Mouse (Mus musculus) liver, embryonic 15.5 days (tissue): ENCODE measurements at regions not wholly inside any gene's neighbourhood (a gene's known extent, or its start where the extent isn't known, plus 50 kb on each side); places are given as distances from the start of the nearest gene placed in this dataset.

ENCODE experiments used
- ATAC-seq: fragments of 200-750 bp; cut with Nextera tagmentation; 2 replicates; pipeline ENCODE4 v1.8.0; 2017; ENCODE audit warnings: moderate number of reproducible peaks, mild to moderate bottlenecking, moderate library complexity; ENCODE audit not compliant: insufficient read depth
- H3K27ac ChIP-seq: fragments of 300-500 bp; sonication (generic); replicated peaks from 2 replicates; pipeline ENCODE4 v1.5.1; 2015; ENCODE audit warnings: mild to moderate bottlenecking, inconsistent platforms
- H3K27me3 ChIP-seq: fragments of 300-500 bp; sonication (generic); 2 replicates; pipeline ENCODE4 v1.6.1; 2015; ENCODE audit warnings: mild to moderate bottlenecking, inconsistent platforms
- H3K36me3 ChIP-seq: fragments of 300-500 bp; sonication (generic); replicated peaks from 2 replicates; pipeline ENCODE4 v1.6.1; 2015; ENCODE audit warnings: moderate library complexity, mild to moderate bottlenecking, inconsistent platforms
- H3K4me1 ChIP-seq: fragments of 300-500 bp; sonication (generic); replicated peaks from 2 replicates; pipeline ENCODE4 v1.6.1; 2015; ENCODE audit warnings: inconsistent platforms
- H3K4me2 ChIP-seq: fragments of 300-500 bp; sonication (generic); 2 replicates; pipeline ENCODE4 v1.6.1; 2015; ENCODE audit warnings: moderate library complexity, mild to moderate bottlenecking, inconsistent platforms
- H3K4me3 ChIP-seq: fragments of 300-500 bp; sonication (generic); replicated peaks from 2 replicates; pipeline ENCODE4 v1.5.1; 2015; ENCODE audit warnings: mild to moderate bottlenecking, inconsistent platforms
- H3K9ac ChIP-seq: fragments of 300-500 bp; sonication (generic); 2 replicates; pipeline ENCODE4 v1.6.1; 2015; ENCODE audit warnings: moderate library complexity, mild to moderate bottlenecking, inconsistent platforms
- H3K9me3 ChIP-seq: fragments of 300-500 bp; sonication (generic); replicated peaks from 2 replicates; pipeline ENCODE4 v1.6.1; 2016; ENCODE audit warnings: inconsistent platforms
- WGBS: fragments of 180-500 bp; shearing (Covaris S2); methylation state at CpG from one replicate; pipeline ENCODE4 v1.1.7; 2015; ENCODE audit warnings: mixed read lengths; ENCODE audit not compliant: insufficient replicate concordance; 5-methylcytosine and 5-hydroxymethylcytosine counted together

DNA sequence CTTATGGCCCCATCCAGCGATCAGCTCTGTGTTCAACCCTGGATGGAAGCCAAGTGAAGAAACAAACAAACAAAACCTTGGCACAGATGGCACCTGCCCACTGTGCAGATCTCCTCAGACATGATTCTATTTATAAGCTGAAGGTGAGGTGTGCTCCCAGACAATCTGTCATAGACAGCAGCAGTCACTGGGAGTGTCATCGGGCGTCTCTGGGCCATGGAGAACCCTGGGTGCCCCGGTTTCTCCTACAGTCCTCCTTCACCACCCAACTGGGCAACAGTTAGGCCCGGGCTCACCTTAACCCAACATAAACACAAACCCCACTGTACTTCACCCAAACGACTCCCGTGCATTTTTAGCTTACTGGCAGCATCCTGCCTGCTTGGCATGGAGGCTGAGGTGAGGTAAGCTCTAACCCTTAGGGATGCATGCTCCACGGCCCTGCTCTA lies 160.6 kb upstream of the Irf2bp2 start:
- WGBS = 68% methylated on average over 8 of the region's 8 CpGs
- no peak for ATAC-seq

DNA sequence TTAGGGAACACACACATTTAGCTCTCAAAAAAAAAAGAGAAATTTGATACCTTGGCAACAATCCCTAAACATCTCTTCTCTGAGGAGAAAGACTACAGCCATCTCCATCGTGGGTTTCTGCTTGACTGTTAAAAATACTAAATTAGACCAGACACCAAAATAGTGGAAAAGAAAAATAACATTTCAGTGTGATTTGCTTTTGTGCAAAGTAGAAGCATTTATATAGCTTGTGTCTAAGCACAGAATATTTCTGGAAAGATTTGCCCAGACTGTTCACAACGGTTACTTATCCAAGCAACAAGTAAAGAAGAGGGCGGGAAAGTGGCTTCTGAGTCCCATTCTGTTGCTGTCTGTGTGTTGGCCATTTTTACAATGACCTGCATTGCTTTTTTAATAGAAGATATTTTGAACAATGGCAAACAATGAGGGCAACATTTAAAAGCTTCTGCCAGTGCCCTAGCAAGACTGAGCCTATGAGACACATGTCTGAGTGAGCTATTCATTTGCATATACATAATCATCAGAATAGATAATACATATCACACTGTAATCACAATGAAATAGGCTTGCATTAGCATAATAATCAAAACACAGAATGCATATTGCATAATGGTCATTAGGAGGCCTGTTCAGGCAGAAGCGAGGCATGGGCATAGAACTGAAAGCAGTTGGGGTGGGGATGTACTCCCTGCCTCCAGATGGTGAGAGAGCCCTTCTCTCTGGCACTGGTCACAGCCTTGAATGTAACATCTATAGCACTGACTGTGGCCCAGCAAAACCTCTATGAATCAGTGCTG lies 159.5 kb upstream of the Irf2bp2 start:
- no peak for ATAC-seq
- no peak overlapping the region for H3K4me2 ChIP-seq
- WGBS = 65% methylated on average over 4 of the region's 4 CpGs

More for the DNA sequence above, 160.6 kb upstream of the Irf2bp2 start:
- Histone ChIP-seq H3K9me3 (no peaks in the 10 kb centered on the region), H3K27me3 (no peaks in the 10 kb centered on the region), H3K36me3 (no peaks in the 10 kb centered on the region), H3K4me2 (no peak overlapping the region), H3K27ac (no peak overlapping the region), H3K9ac (no peak overlapping the region), H3K4me1 (peaks cover 10% of the 10 kb centered on the region), H3K4me3 (no peak overlapping the region)

DNA sequence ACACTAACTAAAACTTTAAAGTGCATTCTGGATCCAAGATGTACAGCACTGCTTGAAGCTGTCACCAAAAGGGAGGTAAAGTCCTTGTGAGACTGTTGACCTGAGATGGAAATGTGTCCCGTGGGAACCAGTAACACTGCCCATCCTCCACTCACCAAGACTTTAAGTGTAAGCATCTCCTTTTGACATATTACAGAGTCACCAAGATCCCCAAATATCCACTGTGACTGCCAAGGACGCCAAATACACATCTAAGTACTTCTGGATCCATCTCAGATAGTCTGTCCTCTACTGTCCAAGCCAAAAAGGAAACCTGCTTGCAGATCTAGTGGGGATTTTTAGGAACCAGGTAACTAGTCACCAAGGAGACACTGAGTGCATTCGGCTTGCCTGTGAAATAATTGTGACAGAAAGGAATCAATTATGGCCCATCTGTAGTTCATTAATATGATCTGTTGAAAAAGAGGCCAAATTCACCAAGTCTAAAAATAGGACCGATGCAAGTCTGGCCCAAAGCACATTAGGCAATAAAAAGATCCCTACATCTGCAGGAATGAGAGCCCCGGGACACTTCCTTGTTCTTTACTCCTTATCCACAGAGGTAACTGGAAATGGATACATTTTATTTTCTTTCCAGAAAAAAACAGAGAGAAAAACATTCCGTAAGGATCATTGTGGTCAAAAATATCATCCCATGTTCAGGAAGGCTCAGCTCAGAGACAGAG lies 157.8 kb upstream of the Irf2bp2 start:
- H3K4me2 ChIP-seq = no peak overlapping the region
- ATAC-seq = no peak
- no peak overlapping the region for H3K9ac ChIP-seq
- no peaks in the 10 kb centered on the region for H3K36me3 ChIP-seq
- H3K9me3 ChIP-seq = no peaks in the 10 kb centered on the region
- no peaks in the 10 kb centered on the region for H3K27me3 ChIP-seq
- H3K4me3 ChIP-seq = no peak overlapping the region
- H3K4me1 ChIP-seq = no peaks in the 10 kb centered on the region; the same call in 1 of the 2 replicates
- WGBS = 64% methylated on average over 6 of the region's 6 CpGs
- H3K27ac ChIP-seq = no peak overlapping the region

More for the DNA sequence above, 159.5 kb upstream of the Irf2bp2 start:
- Histone ChIP-seq H3K4me3 (no peak overlapping the region), H3K36me3 (no peaks in the 10 kb centered on the region), H3K27ac (no peak overlapping the region), H3K27me3 (no peaks in the 10 kb centered on the region), H3K4me1 (peaks cover 5% of the 10 kb centered on the region), H3K9ac (no peak overlapping the region), H3K9me3 (no peaks in the 10 kb centered on the region)

DNA sequence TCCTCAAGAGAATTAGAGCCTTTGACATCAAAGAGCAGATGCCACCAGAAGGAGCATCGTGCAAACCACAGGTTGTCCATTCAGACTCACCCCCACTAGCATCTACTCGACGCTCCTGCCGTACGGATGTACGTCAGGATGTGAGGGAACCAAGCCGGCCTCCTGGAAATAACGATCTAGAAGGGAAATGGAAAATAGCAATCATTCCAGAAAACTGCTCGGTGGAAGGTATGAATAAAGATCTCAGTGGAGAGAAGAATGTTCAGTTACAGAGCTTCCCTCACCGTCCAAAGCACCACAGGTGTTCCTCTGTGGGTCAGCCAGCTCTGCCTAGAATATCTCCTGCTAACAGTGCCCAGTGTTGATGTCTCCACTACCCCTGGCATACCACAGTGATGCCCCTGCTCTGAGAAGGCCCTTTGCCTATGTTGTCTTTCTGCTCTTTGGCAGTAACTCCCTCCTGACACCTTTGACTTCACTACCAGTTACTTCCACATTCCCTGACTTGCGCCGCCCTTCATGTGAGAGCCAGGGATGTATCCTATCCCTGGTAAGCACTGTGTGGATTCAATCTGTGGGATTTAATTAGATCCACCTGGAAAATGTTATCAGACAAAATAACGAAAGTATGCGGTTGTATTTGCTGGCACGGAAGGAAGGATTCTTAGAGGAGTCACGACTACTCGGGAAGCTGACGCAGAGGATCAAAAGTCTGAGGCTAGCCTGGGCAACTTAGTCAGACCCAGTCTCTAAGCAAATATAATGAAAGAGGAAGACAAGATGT lies 152.4 kb upstream of the Irf2bp2 start:
- Histone ChIP-seq H3K36me3 (no peaks in the 10 kb centered on the region), H3K4me1 (no peaks in the 10 kb centered on the region), H3K27me3 (no peaks in the 10 kb centered on the region), H3K9ac (no peak overlapping the region), H3K9me3 (no peaks in the 10 kb centered on the region), H3K4me2 (no peak overlapping the region), H3K4me3 (no peak overlapping the region), H3K27ac (no peak overlapping the region)
- WGBS = 73% methylated on average over 18 of the region's 18 CpGs
- ATAC-seq = no peak

DNA sequence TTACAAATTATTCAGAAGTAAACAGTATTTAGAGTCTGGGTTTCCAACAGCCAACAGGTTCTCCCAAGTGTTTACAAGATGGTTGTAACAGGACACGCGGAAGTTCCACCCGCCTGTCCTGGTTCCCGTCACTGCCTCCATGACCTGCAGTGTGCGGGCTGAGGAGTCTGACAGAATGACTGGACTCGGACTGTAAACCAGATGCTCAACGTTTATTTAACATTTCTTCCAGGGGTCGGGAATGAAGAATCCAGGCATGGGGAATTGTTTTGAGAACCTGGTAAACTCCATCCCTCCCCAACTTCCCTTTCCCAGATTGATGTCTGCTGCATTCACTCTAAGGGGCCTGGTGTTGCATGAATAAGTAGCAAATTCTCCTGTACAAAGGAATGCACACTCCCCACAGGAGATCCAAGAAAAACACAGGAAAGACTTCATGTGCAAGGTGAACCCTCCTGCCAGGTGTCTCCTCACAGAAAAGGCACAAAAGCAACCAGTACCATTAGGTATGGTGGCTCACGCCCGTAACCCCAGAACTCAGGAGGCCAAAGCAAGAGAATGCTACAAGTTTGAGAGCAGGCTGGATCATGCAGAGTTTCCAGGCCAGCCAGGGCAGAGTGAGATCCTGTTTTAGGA lies 151.1 kb upstream of the Irf2bp2 start:
- H3K36me3 ChIP-seq = no peaks in the 10 kb centered on the region
- ATAC-seq = no peak
- no peak overlapping the region for H3K4me2 ChIP-seq
- no peaks in the 10 kb centered on the region for H3K27me3 ChIP-seq
- WGBS = 59% methylated on average over 10 of the region's 10 CpGs
- no peak overlapping the region for H3K27ac ChIP-seq
- H3K9ac ChIP-seq = no peak overlapping the region
- H3K9me3 ChIP-seq = no peaks in the 10 kb centered on the region
- no peaks in the 10 kb centered on the region for H3K4me1 ChIP-seq
- no peak overlapping the region for H3K4me3 ChIP-seq

DNA sequence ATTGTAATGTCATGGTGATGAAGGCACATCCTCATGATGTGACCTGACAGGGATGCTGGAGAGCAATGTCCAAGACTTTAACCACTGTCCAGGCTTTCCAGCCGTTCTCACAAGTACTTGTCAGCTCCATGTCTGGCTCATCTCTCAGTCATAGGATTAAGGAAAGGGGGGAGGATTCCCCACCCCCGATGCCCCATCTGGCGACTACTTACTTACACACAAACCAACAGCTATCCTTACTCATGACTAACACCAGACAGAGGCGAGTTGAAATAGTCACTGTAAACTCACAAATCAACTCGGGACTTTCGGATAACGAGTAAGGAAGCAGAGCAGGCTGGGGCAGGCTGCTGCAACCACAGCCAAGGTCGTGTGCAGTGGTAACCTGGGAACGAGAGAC lies 149.5 kb upstream of the Irf2bp2 start:
- Histone ChIP-seq H3K4me3 (no peak overlapping the region), H3K9me3 (no peaks in the 10 kb centered on the region), H3K4me2 (no peak overlapping the region), H3K27me3 (no peaks in the 10 kb centered on the region), H3K4me1 (no peaks in the 10 kb centered on the region), H3K9ac (no peak overlapping the region), H3K36me3 (no peaks in the 10 kb centered on the region), H3K27ac (no peak overlapping the region)
- ATAC-seq = no peak
- 52% methylated on average over 9 of the region's 9 CpGs for WGBS

DNA sequence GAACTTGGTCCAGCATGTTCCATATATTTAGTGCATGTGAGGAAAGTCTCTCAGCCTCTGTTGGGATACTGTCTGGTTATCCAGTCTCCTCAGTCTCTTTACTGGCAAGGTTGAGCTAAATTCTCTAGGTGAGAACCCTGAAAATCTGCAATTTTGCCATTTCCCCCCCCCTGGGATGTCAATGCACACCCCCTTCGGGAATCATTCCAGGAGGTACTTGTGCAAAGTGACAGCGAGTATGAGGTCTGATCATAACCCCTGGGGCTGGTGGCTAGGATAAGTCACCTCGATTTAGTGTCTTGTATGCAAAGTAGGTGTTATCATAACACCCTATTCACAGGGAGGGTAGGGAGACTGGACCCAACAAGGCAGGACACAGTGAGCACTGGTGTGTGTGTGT lies 148.3 kb upstream of the Irf2bp2 start:
- H3K4me3 ChIP-seq = no peak overlapping the region
- H3K9me3 ChIP-seq = no peaks in the 10 kb centered on the region
- no peaks in the 10 kb centered on the region for H3K27me3 ChIP-seq
- no peaks in the 10 kb centered on the region for H3K36me3 ChIP-seq
- no peak for ATAC-seq
- H3K4me2 ChIP-seq = no peak overlapping the region
- WGBS = 54% methylated on average over 3 of the region's 3 CpGs
- no peaks in the 10 kb centered on the region; the same call in 1 of the 2 replicates for H3K4me1 ChIP-seq
- no peak overlapping the region for H3K27ac ChIP-seq
- no peak overlapping the region for H3K9ac ChIP-seq

DNA sequence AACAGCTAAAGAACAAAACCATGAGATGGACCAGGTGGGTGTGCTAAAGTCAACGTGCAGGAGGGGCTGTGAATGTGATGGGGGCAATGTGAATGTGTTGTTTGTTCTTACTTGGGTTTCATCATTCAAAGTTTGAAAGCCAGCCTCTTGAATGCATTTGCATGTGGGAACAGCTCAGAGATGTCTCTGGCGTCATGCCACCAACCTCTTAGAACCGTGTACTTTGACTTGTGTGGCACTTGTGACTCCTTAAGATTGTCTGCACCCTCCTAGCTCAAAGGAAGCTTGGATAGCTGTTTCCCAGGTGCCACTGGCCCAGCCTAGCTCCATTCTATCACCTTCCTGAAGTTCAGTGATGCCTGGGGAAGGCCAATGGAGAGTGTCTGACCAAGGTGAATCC lies 147.2 kb upstream of the Irf2bp2 start:
- Histone ChIP-seq H3K9ac (no peak overlapping the region), H3K4me1 (peaks cover 8% of the 10 kb centered on the region), H3K9me3 (no peaks in the 10 kb centered on the region), H3K4me3 (no peak overlapping the region), H3K27ac (no peak overlapping the region), H3K36me3 (no peaks in the 10 kb centered on the region), H3K4me2 (no peak overlapping the region), H3K27me3 (no peaks in the 10 kb centered on the region)
- WGBS = 53% methylated on average over 3 of the region's 3 CpGs
- no peak for ATAC-seq

DNA sequence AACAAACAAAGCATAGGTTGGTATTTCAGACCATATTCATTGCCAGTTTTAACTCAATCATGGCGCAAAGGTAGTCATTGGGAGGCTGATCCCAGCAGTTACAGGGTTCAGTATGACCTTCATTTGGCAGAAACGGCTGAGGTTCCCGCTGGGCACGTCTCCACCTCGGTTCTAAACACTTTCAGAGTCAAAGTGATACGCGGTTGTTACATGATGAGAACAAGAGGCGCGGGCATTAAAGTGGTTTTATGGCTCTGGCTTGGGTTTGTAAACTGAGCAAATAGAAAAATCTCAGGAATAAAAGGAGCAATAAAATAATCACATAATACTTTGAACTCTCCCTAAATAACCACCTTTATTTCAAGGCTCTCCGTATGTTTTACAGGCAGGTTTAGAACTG lies 146.0 kb upstream of the Irf2bp2 start:
- no peaks in the 10 kb centered on the region for H3K9me3 ChIP-seq
- no peak overlapping the region for H3K9ac ChIP-seq
- H3K36me3 ChIP-seq = no peaks in the 10 kb centered on the region
- H3K27me3 ChIP-seq = no peaks in the 10 kb centered on the region
- peaks cover 18% of the 10 kb centered on the region for H3K4me1 ChIP-seq
- no peak overlapping the region for H3K4me3 ChIP-seq
- no peak for ATAC-seq
- H3K4me2 ChIP-seq = no peak overlapping the region
- no peak overlapping the region for H3K27ac ChIP-seq
- 62% methylated on average over 10 of the region's 10 CpGs for WGBS

DNA sequence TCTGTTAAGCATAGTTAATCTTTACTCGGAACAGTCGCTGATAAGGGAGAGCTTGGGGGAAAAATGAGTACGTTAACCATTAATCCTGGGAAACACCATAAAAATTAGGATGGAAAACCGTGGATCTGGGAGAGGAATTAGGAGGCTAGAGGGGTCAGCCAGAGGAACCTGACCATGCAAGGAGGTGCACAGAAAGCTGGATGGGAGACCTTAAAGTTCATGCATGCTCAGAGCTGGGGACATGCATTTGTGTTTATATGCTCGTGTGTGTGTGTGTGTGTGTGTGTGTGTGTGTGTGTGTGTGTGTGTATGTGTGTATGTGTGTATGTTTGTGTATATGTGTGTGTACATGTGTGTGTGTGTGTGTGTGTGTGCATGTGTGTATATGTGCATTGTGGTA lies 143.2 kb upstream of the Irf2bp2 start:
- ATAC-seq = no peak
- Histone ChIP-seq H3K27ac (0 out of 2 replicates have a peak overlapping the region, but pooled peaks have one; percentile 87), H3K4me3 (no peak overlapping the region), H3K27me3 (no peaks in the 10 kb centered on the region), H3K9me3 (no peaks in the 10 kb centered on the region), H3K4me1 (peaks cover 20% of the 10 kb centered on the region), H3K9ac (no peak overlapping the region), H3K4me2 (no peak overlapping the region), H3K36me3 (no peaks in the 10 kb centered on the region)
- WGBS = 44% methylated on average over 5 of the region's 5 CpGs
